Mouse (Mus musculus): ENCODE data around the gene Mpnd.
"Not testable (repeated sequence)": the region's sequence is repeated elsewhere in the genome, so short reads cannot be mapped to it uniquely, and the experiment has no call there.

Mpnd gene

GRCm38 (mm10) chr17:56039345-56039744 lies 33.8 kb downstream of the Mpnd start:
- DNase-seq, result no peak

- peak; percentile 98 to 99 for DNase-seq
Measured at GRCm38 (mm10) chr17:56040030-56040856, 34.7 kb downstream of the Mpnd start, which contains the start of gene Chaf1a. Gene Chaf1a, plus strand, starts transcription at chr17:56040439.

GRCm38 (mm10) chr17:56040857-56041163 lies 35.3 kb downstream of the Mpnd start:
- no peak for DNase-seq

- no peak for DNase-seq
Measured at GRCm38 (mm10) chr17:56051369-56051768, 45.9 kb downstream of the Mpnd start.

- no peak for DNase-seq
Measured at GRCm38 (mm10) chr17:56054938-56055337, 49.4 kb downstream of the Mpnd start.

- DNase-seq, result no peak
Measured at GRCm38 (mm10) chr17:56055945-56056678, 50.6 kb downstream of the Mpnd start.

GRCm38 (mm10) chr17:56057381-56058120 lies 52.0 kb downstream of the Mpnd start:
- DNase-seq, result no peak

- no peak for DNase-seq
Measured at GRCm38 (mm10) chr17:56062081-56062480, 56.6 kb downstream of the Mpnd start.

GRCm38 (mm10) chr17:56065715-56066114 lies 60.2 kb downstream of the Mpnd start:
- not testable (repeated sequence) for DNase-seq
